Mouse (Mus musculus) embryonic facial prominence, embryonic 13.5 days (tissue): Measurements from ENCODE around the gene A930004D18Rik. TPM values are rescaled to one million over a fixed set of nuclear protein-coding genes. Genes with fewer than 3 reads are reported as not detected.

Source experiments
- ATAC-seq: fragments of 200-750 bp; cut with Nextera tagmentation; 2 replicates; pipeline ENCODE4 v1.8.0; 2017; ENCODE audit warnings: low read depth; ENCODE audit not compliant: insufficient number of reproducible peaks, insufficient read depth, low FRiP score, low TSS enrichment
- H3K27ac ChIP-seq: fragments of 300-500 bp; sonication (generic); 2 replicates; pipeline ENCODE4 v1.5.1; 2015; ENCODE audit warnings: moderate library complexity, mild to moderate bottlenecking, inconsistent platforms
- H3K27me3 ChIP-seq: fragments of 300-500 bp; sonication (generic); 2 replicates; pipeline ENCODE4 v1.6.1; 2015; ENCODE audit warnings: mild to moderate bottlenecking, inconsistent platforms
- H3K36me3 ChIP-seq: fragments of 300-500 bp; sonication (generic); 2 replicates; pipeline ENCODE4 v1.6.1; 2015; ENCODE audit warnings: mild to moderate bottlenecking, inconsistent platforms
- H3K4me1 ChIP-seq: fragments of 300-500 bp; sonication (generic); 2 replicates; pipeline ENCODE4 v1.6.1; 2015; ENCODE audit warnings: inconsistent platforms
- H3K4me2 ChIP-seq: fragments of 300-500 bp; sonication (generic); 2 replicates; pipeline ENCODE4 v1.6.1; 2015; ENCODE audit warnings: moderate library complexity, mild to moderate bottlenecking, inconsistent platforms
- H3K4me3 ChIP-seq: fragments of 300-500 bp; sonication (generic); 2 replicates; pipeline ENCODE4 v1.5.1; 2015; ENCODE audit warnings: mild to moderate bottlenecking, inconsistent platforms
- H3K9ac ChIP-seq: fragments of 300-500 bp; sonication (generic); 2 replicates; pipeline ENCODE4 v1.6.1; 2015; ENCODE audit warnings: mild to moderate bottlenecking, inconsistent platforms
- H3K9me3 ChIP-seq: fragments of 300-500 bp; sonication (generic); 2 replicates; pipeline ENCODE4 v1.6.1; 2016; ENCODE audit warnings: inconsistent platforms
- WGBS: fragments of 180-500 bp; shearing (Covaris S2); methylation state at CpG from one replicate; pipeline ENCODE4 v1.1.7; 2015; ENCODE audit warnings: mixed read lengths; 5-methylcytosine and 5-hydroxymethylcytosine counted together
- polyA plus RNA-seq: library from polyadenylated mRNA; unstranded; fragments of >200 nt; fragmentation: Nextera tagmentation; extraction: Ambion mirVana; gene quantifications from 2 replicates; pipeline ENCODE4 v1.2.1, GENCODE M21; 2015

A930004D18Rik gene
- polyA plus RNA-seq, 1 experiment from 2014 or later, result 13.7 TPM

GRCm38 (mm10) chr2:18059063-18059462, 21.5 kb upstream of the A930004D18Rik start:
- ATAC-seq, result no peak
- Histone ChIP-seq H3K9ac (no peak overlapping the region), H3K27me3 (no peaks in the 10 kb centered on the region), H3K4me1 (peaks cover 11% of the 10 kb centered on the region), H3K4me2 (no peak overlapping the region), H3K27ac (no peak overlapping the region), H3K36me3 (no peaks in the 10 kb centered on the region), H3K9me3 (no peaks in the 10 kb centered on the region), H3K4me3 (no peak overlapping the region)
- WGBS, result 51% methylated on average over 2 of the region's 2 CpGs

GRCm38 (mm10) chr2:18058146-18058708, 20.7 kb upstream of the A930004D18Rik start:
- ATAC-seq, result no peak
- H3K27me3 ChIP-seq, result no peaks in the 10 kb centered on the region
- H3K4me3 ChIP-seq, result peak overlapping the region; percentile 60
- H3K9ac ChIP-seq, result peak overlapping the region; percentile 93
- peak overlapping the region; percentile 92 for H3K4me2 ChIP-seq
- no peaks in the 10 kb centered on the region for H3K9me3 ChIP-seq
- H3K4me1 ChIP-seq, result peaks cover 20% of the 10 kb centered on the region
- H3K36me3 ChIP-seq, result no peaks in the 10 kb centered on the region
- 16% methylated on average over 9 of the region's 9 CpGs for WGBS
- peak overlapping the region; percentile 100 for H3K27ac ChIP-seq

GRCm38 (mm10) chr2:18057336-18058145, 20.0 kb upstream of the A930004D18Rik start:
- Histone ChIP-seq H3K4me2 (peak overlapping the region; percentile 92), H3K27ac (peak overlapping the region; percentile 100), H3K9me3 (no peaks in the 10 kb centered on the region), H3K4me3 (peak overlapping the region; percentile 60), H3K36me3 (no peaks in the 10 kb centered on the region), H3K27me3 (no peaks in the 10 kb centered on the region), H3K4me1 (peaks cover 20% of the 10 kb centered on the region), H3K9ac (peak overlapping the region; percentile 93)
- ATAC-seq, result no peak
- WGBS, result under 1% methylated on average over 48 of the region's 48 CpGs

GRCm38 (mm10) chr2:18056786-18057255, 19.3 kb upstream of the A930004D18Rik start:
- H3K36me3 ChIP-seq, result no peaks in the 10 kb centered on the region
- ATAC-seq, result peak; percentile 98
- 0% methylated on average over 32 of the region's 50 CpGs for WGBS
- peak overlapping the region; percentile 93 for H3K9ac ChIP-seq
- peaks cover 20% of the 10 kb centered on the region for H3K4me1 ChIP-seq
- H3K4me2 ChIP-seq, result peak overlapping the region; percentile 92
- peak overlapping the region; percentile 60 for H3K4me3 ChIP-seq
- no peaks in the 10 kb centered on the region for H3K27me3 ChIP-seq
- peak overlapping the region; percentile 100 for H3K27ac ChIP-seq
- no peaks in the 10 kb centered on the region for H3K9me3 ChIP-seq

GRCm38 (mm10) chr2:18055929-18056785, 18.6 kb upstream of the A930004D18Rik start:
- peak overlapping the region; percentile 93 for H3K9ac ChIP-seq
- H3K27ac ChIP-seq, result peak overlapping the region; percentile 100
- peak overlapping the region; percentile 92 for H3K4me2 ChIP-seq
- H3K4me3 ChIP-seq, result peak overlapping the region; percentile 60
- ATAC-seq, result peak; percentile 90
- no peaks in the 10 kb centered on the region for H3K9me3 ChIP-seq
- WGBS, result under 1% methylated on average over 45 of the region's 66 CpGs
- H3K4me1 ChIP-seq, result peaks cover 25% of the 10 kb centered on the region
- H3K27me3 ChIP-seq, result no peaks in the 10 kb centered on the region
- no peaks in the 10 kb centered on the region for H3K36me3 ChIP-seq

- H3K4me1 ChIP-seq, result peaks cover 28% of the 10 kb centered on the region
Measured at GRCm38 (mm10) chr2:18055016-18055928, 17.7 kb upstream of the A930004D18Rik start, which contains the start of gene Mllt10. Gene Mllt10, plus strand, starts transcription at chr2:18055237.

GRCm38 (mm10) chr2:18053951-18054530, 16.5 kb upstream of the A930004D18Rik start:
- Histone ChIP-seq H3K36me3 (no peaks in the 10 kb centered on the region), H3K9ac (0 out of 2 replicates have a peak overlapping the region, but pooled peaks have one; percentile 36), H3K4me1 (peaks cover 40% of the 10 kb centered on the region), H3K9me3 (no peaks in the 10 kb centered on the region), H3K27me3 (no peaks in the 10 kb centered on the region), H3K4me3 (no peak overlapping the region), H3K4me2 (peak overlapping the region; percentile 92; the same call in 1 of the 2 replicates), H3K27ac (peak overlapping the region; percentile 100)
- ATAC-seq, result no peak
- 13% methylated on average over 2 of the region's 2 CpGs for WGBS

More at GRCm38 (mm10) chr2:18055016-18055928, 17.7 kb upstream of the A930004D18Rik start, which contains the start of gene Mllt10:
- H3K27ac ChIP-seq, result peak within 1 kb of the TSS; percentile 100
- H3K4me3 ChIP-seq, result peak within 1 kb of the TSS; percentile 60
- H3K9me3 ChIP-seq, result no peaks in the 10 kb centered on the region
- ATAC-seq, result no peak
- H3K9ac ChIP-seq, result peak within 1 kb of the TSS; percentile 93
- WGBS, result 2% methylated on average over 20 of the region's 20 CpGs
- H3K27me3 ChIP-seq, result no peaks in the 10 kb centered on the region
- no peaks in the 10 kb centered on the region for H3K36me3 ChIP-seq
- peak within 1 kb of the TSS; percentile 92 for H3K4me2 ChIP-seq

GRCm38 (mm10) chr2:18053243-18053950, 15.9 kb upstream of the A930004D18Rik start:
- Histone ChIP-seq H3K4me2 (0 out of 2 replicates have a peak overlapping the region, but pooled peaks have one; percentile 92), H3K36me3 (no peaks in the 10 kb centered on the region), H3K27ac (peak overlapping the region; percentile 100; the same call in 1 of the 2 replicates), H3K27me3 (no peaks in the 10 kb centered on the region), H3K4me1 (peaks cover 38% of the 10 kb centered on the region), H3K9ac (no peak overlapping the region), H3K4me3 (no peak overlapping the region), H3K9me3 (no peaks in the 10 kb centered on the region)
- ATAC-seq, result no peak
- 26% methylated on average over 1 of the region's 1 CpGs for WGBS

- H3K4me3 ChIP-seq, result no peak overlapping the region
- H3K4me1 ChIP-seq, result peaks cover 38% of the 10 kb centered on the region
- no peaks in the 10 kb centered on the region for H3K9me3 ChIP-seq
- H3K27ac ChIP-seq, result no peak overlapping the region
- ATAC-seq, result no peak
- 38% methylated on average over 3 of the region's 3 CpGs for WGBS
- H3K4me2 ChIP-seq, result no peak overlapping the region
- no peaks in the 10 kb centered on the region for H3K27me3 ChIP-seq
- no peak overlapping the region for H3K9ac ChIP-seq
- no peaks in the 10 kb centered on the region for H3K36me3 ChIP-seq
Measured at GRCm38 (mm10) chr2:18052581-18052980, 15.0 kb upstream of the A930004D18Rik start.

- Histone ChIP-seq H3K4me2 (peak overlapping the region; percentile 71), H3K4me1 (peaks cover 38% of the 10 kb centered on the region), H3K36me3 (no peaks in the 10 kb centered on the region), H3K9me3 (no peaks in the 10 kb centered on the region), H3K4me3 (0 out of 2 replicates have a peak overlapping the region, but pooled peaks have one; percentile 1), H3K27ac (peak overlapping the region; percentile 100; the same call in 1 of the 2 replicates), H3K27me3 (no peaks in the 10 kb centered on the region), H3K9ac (peak overlapping the region; percentile 51; the same call in 1 of the 2 replicates)
- 31% methylated on average over 3 of the region's 3 CpGs for WGBS
- ATAC-seq, result no peak
Measured at GRCm38 (mm10) chr2:18051831-18052170, 14.3 kb upstream of the A930004D18Rik start.
